ENCODE assay signal across 12 mouse cellular contexts in the genomic region with DNA sequence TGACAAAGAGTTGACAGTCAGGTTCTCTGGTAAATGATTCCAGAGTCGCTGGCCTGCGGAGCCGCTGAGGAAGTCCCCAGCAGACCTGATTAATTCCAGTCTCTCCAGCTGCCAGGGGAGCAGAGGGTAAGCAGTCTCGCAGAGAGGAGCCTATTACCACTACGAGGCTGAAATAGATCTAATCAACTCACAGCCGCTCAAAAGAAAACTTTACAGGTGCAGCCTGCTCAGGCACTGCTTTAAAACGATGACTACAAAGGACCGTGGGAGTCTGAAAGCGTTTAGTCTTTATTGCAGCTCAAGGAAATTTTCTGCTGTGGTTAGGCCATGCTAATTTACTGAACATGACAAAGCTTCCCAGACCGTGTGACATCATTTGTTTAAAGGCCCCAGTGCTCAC.
DNase-seq lines count a peak whose midpoint lies in the region; ATAC-seq lines count a peak whose summit lies in the region.
"Had no signal": no experiment of that assay in that cellular context is flagged by ENCODE, and none has a peak within 500 bp of the region (broad histone marks: within the 10 kb centered on the region; RNA-seq: fewer than 3 reads in every experiment).

No protein-coding gene starts in this region.

- intact Hi-C loops in heart, postnatal 10 days (cut with DNase I), result loop anchor here (10.0 kb wide), 1 partner anchor 958 kb away; no protein-coding TSS in a partner anchor

- peak overlapping the region; percentile 13; the same call in 1 of the 2 replicates for H3K4me2 ChIP-seq in hindbrain, embryonic 11.5 days (replicated peaks; ENCODE audit: low read depth, low read length)
- H3K4me2 ChIP-seq in limb, embryonic 13.5 days (replicated peaks), result no peak overlapping the region
- no peak overlapping the region for H3K4me2 ChIP-seq in neural tube, embryonic 15.5 days
- H3K4me2 ChIP-seq: liver, embryonic 13.5 days had no signal

- H3K4me1 ChIP-seq in hindbrain, embryonic 11.5 days (replicated peaks; ENCODE audit: control insufficient read depth, insufficient read depth, low read length), result no peaks in the 10 kb centered on the region
- peaks cover 4% of the 10 kb centered on the region for H3K4me1 ChIP-seq in limb, embryonic 13.5 days
- H3K4me1 ChIP-seq in neural tube, embryonic 15.5 days, result 0 out of 2 replicates have a peak, but pooled peaks cover 4% of the 10 kb centered on the region
- H3K4me1 ChIP-seq: liver, embryonic 13.5 days had no signal

- no peaks in the 10 kb centered on the region for H3K9me3 ChIP-seq in hindbrain, embryonic 11.5 days (ENCODE audit: control insufficient read depth, low read length)
- H3K9me3 ChIP-seq in limb, embryonic 13.5 days, result no peaks in the 10 kb centered on the region
- no peaks in the 10 kb centered on the region for H3K9me3 ChIP-seq in neural tube, embryonic 15.5 days (replicated peaks)
- H3K9me3 ChIP-seq: liver, embryonic 13.5 days had no signal

- peak; percentile 5 for DNase-seq in kidney, adult 18-20 months
- DNase-seq in kidney, adult 9 months, result no peak
- DNase-seq in hindbrain, embryonic 11.5 days (ENCODE audit: low spot score), result peak; percentile 47
- DNase-seq in frontal cortex, adult 2 months (ENCODE audit: extremely low spot score in 1 of 2, low spot score in 1 of 2), result no peak
- no peak for DNase-seq in heart, postnatal 10 days
- DNase-seq in cerebellum, postnatal 4 days (ENCODE audit: low spot score in 2 of 2), result no peak
- DNase-seq: cerebellum, adult 8-10 months; heart, postnatal 14 days; layer of hippocampus, adult 9-11 months; liver, embryonic 13.5 days had no signal

- H3K36me3 ChIP-seq in hindbrain, embryonic 11.5 days (ENCODE audit: control insufficient read depth, insufficient read depth, low read length), result no peaks in the 10 kb centered on the region
- no peaks in the 10 kb centered on the region for H3K36me3 ChIP-seq in limb, embryonic 13.5 days
- no peaks in the 10 kb centered on the region for H3K36me3 ChIP-seq in neural tube, embryonic 15.5 days
- H3K36me3 ChIP-seq: liver, embryonic 13.5 days had no signal

- H3K9ac ChIP-seq in hindbrain, embryonic 11.5 days (ENCODE audit: low read depth, low read length), result no peak overlapping the region
- H3K9ac ChIP-seq in limb, embryonic 13.5 days, result no peak overlapping the region
- no peak overlapping the region for H3K9ac ChIP-seq in neural tube, embryonic 15.5 days (replicated peaks)
- H3K9ac ChIP-seq: liver, embryonic 13.5 days had no signal

- no peak overlapping the region for H3K4me3 ChIP-seq in hindbrain, embryonic 11.5 days (ENCODE audit: low read depth, low read length)
- H3K4me3 ChIP-seq in limb, embryonic 13.5 days, result no peak overlapping the region
- H3K4me3 ChIP-seq in neural tube, embryonic 15.5 days (replicated peaks), result no peak overlapping the region
- H3K4me3 ChIP-seq: liver, embryonic 13.5 days had no signal

- peak; percentile 81 for ATAC-seq in hindbrain, embryonic 11.5 days (ENCODE audit: low FRiP score)
- ATAC-seq in limb, embryonic 13.5 days (ENCODE audit: low FRiP score, low read depth), result peak; percentile 54
- peak; percentile 54; the same call in 1 of the 2 replicates for ATAC-seq in neural tube, embryonic 15.5 days (ENCODE audit: low FRiP score)

- H3K27ac ChIP-seq in hindbrain, embryonic 11.5 days (ENCODE audit: low read depth, low read length), result 0 out of 2 replicates have a peak overlapping the region, but pooled peaks have one; percentile 47
- no peak overlapping the region for H3K27ac ChIP-seq in limb, embryonic 13.5 days
- H3K27ac ChIP-seq in neural tube, embryonic 15.5 days (replicated peaks), result no peak overlapping the region
- H3K27ac ChIP-seq: liver, embryonic 13.5 days had no signal

- WGBS in hindbrain, embryonic 11.5 days, result 16% methylated on average over 10 of the region's 10 CpGs
- WGBS in limb, embryonic 13.5 days, result 9% methylated on average over 10 of the region's 10 CpGs
- WGBS in neural tube, embryonic 15.5 days, result 6% methylated on average over 10 of the region's 10 CpGs

- no peaks in the 10 kb centered on the region for H3K27me3 ChIP-seq in hindbrain, embryonic 11.5 days (ENCODE audit: control insufficient read depth, insufficient read depth, low read length)
- H3K27me3 ChIP-seq in limb, embryonic 13.5 days, result no peaks in the 10 kb centered on the region
- H3K27me3 ChIP-seq in neural tube, embryonic 15.5 days (replicated peaks), result no peaks in the 10 kb centered on the region
- H3K27me3 ChIP-seq: liver, embryonic 13.5 days had no signal

Comparison
In these comparisons a context has a peak if more than half of its experiments do, and no peak if none do; other contexts are left out.
1. DNase-seq: peak in kidney, adult 18-20 months (single experiment) and hindbrain, embryonic 11.5 days (single experiment); none in kidney, adult 9 months (single experiment), frontal cortex, adult 2 months (0 of 2), heart, postnatal 10 days (0 of 2) and cerebellum, postnatal 4 days (0 of 2).
2. Peak in every context shown above with its lines, with median percentiles within 50 percentile points of each other: ATAC-seq.